Mouse (Mus musculus) heart, adult 9 months (tissue): ENCODE data around the gene Ppp1r12c.
A peak's percentile ranks its signal among the peaks of the same experiment; 100 is the strongest.
"Not testable (repeated sequence)": the region's sequence is repeated elsewhere in the genome, so short reads cannot be mapped to it uniquely, and the experiment has no call there.

Experiments
- DNase-seq, 2 experiments: peaks; one replicate each; pipeline ENCODE4 v3.0.0; 2022; ENCODE audit warnings: low spot score in 2 of 2

Gene Ppp1r12c

DNA sequence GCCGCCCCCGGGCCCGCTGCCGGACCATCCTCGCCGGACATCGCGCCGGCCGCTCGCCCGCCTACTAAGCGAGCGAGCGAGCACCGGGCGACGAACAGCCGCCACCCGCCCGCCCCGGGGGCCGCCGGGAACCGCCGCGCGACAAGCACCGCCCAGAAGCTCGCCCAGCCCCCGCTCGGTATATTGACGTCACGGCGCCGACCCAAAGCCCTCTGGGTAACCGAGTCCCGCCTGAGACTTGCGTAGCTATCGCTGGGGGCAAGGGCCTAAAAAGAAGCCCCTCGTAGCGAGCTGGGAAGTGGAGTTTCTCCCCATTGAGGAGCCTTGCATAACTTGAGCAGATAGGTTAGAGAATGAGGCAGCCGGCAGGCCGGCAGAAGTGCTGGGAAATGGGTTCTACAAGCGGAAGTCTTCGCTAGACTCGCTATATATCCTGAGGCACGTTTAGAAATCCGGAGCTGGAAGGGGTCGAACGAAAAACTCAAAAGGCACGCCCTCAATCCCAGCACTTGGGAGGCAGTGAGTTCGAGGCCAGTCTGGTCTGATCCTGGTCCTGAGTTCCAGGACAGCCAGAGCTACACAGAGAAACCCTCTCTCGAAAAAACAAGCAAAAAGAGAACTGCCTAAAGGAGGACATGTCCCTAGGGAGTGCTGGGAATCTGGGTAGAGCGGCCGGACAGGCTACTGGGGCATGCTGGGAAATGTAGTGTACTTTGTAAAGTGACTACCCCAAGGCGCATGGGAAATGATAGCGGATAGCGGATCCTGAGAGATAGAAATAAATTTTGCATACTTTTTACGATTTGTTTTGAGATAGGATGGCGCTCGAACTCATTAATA, at the start of gene Ppp1r12c:
Ppp1r12c (minus strand) TSS at position 123 of the 840 bp plus-strand sequence.
- DNase-seq, result peak; percentile 93 to 95

DNA sequence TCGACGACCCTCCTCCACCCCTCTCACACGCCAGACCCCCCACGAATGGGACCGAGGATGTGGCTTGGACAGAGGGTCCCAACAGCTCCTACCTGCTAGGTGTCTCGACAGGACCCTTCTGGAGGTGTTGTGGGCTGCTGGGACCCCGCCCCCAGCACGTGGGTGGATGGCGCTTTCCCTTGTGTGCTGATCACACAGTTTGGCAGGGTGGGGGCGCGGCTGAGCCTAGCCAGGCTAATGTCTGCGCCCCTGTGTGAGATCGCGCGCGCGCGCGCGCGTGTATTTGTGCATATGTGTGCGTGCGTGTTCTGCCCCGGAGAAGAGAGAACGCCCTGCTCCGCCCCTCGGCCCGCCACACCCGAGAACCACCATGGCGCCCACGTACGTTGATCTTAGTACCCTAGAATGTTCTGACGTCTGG, 45.8 kb upstream of the Ppp1r12c start, which contains the start of gene Syt5:
Syt5 (minus strand) TSS at position 321 of the 421 bp plus-strand sequence.
- DNase-seq, result no peak

DNA sequence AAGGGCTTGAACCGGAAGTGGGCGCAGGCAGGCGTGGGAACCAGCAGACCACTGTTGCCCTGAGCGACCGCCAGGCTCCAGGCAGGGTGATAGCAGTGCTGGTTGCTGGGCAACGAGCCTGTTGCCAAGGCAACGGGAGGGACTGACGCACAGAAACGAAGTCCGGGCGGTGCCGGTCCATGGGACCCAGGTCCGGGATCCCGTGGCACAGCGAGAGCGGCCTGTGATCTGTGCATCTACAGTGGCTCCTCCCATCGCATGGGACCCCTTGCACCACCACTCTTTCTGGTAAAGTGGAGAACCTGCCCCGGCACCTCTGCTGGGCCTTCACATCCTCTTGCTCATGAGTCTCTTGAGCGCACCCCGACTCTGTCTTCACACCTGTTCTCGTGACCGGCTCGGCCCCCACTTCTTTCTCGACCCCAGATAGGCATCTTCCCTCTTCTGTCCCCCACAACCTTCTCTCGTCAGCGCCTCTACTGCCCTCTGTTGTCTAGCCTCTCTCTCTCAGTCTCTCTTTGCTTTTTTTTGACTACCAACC, 45.2 kb upstream of the Ppp1r12c start:
- peak; percentile 37 to 55 for DNase-seq

DNA sequence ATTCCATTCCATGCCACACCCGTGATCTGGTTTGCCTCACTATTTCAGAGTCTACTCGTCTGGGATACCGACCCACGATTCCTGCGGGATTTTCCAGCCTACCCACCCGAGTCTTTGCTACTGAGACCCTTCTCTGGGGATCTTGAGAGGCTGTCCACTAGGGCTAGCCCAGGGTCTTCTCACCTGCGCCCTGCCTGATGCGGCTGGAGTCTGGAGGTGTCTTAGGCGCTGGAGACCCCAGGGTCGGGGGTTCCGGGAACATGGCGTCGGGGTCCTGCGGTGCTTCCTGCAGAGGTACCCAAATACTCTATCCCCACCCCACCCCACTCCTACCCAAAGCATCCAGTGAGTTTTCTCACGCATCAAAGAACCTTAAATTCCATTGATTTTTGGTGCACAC, 44.6 kb upstream of the Ppp1r12c start:
- no peak for DNase-seq

DNA sequence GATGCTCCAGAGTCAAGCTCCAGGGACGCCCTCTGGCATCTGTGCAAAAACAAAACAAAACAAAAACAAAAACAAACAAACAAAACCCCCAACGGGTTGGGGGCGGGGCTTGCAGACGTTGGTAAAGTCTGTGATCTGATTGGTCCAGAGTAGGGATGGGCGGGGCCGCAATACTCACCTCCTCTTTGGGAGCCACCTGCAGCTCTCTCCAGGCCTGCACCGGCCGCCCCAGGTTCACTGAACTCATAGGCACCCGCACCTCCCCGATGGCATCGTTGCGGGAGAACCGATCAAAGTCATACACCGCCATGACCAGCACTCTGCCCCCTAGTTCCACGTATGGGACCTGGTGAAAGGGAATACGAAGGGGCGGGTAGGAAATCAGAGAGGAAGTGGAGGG, 40.5 kb upstream of the Ppp1r12c start:
- no peak for DNase-seq

DNA sequence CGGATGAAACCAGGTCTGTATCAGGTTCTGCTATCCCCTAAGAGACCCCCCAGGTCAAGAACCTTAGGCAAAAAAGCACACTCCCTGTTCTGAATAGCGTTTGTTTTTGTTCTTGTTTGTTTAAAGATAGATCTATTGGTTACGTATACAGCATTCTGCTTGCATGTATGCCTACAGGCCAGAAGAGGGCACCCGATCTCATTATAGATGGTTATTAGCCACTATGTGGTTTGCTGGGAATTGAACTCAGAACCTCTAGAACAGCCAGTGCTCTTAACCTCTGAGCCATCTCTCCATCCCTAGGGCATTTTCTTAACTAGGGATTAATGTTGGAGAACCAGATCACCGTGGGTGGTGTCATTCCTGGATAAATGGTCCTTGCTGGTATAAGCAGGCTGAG, 39.9 kb upstream of the Ppp1r12c start:
- no peak for DNase-seq

DNA sequence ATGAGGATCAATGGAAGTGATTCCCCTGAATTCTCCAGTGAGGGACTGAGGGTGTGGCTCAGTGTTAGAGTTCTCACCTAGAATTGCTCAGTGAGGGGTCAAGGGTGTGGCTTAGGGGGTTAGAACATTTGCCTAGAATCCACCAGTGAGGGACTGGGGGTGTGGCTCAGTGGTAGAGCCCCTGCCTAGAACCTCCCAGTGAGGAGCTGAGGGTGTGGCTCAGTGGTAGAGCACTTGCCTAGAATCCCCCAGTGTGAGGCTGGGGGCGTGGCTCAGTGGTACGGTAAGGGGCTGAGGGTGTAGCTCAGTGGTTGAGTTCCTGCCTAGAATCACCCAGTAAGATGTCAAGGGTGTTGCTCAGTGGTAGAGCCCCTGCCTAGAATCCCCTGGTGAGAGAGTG, 37.5 kb upstream of the Ppp1r12c start:
- DNase-seq, result no peak

DNA sequence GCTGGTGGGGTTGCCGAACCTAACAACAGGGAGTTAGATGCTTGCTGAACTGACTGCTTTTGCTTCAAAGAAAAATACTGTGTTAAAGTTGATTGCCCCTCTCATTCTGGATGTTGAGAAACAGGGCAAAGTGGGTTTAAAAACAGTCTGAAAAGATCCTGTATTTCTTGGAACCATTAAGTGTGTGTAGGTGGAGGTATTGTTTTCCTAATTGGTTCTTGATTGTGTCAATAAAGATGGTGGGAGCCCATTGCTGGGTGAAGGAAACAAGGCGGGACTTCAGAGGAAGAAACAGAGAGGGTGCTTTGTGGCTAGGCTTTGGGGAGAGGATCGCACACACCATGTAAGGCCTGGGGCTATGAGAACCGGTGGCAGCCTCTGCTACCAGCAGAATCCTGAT, 35.7 kb upstream of the Ppp1r12c start:
- DNase-seq, result no peak

DNA sequence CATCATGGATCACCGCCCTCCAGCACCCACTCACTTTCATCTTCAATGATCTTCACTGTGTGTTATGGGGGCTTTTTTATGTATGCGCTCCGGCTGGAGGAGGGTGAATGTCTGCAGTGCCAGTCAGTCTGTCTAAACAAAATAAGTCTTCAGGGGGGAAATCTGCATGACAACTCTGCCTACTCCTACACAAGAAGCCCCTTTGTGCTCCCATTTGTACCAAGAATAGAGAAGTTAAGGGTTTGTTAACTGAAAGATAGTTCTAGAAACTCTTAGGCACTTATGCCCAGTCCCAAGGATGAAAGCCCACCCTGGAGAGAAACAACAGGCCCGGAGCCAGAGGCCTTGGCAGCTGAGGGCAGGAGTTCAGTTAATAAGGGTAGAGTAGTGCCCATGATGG, 34.9 kb upstream of the Ppp1r12c start:
- no peak for DNase-seq

DNA sequence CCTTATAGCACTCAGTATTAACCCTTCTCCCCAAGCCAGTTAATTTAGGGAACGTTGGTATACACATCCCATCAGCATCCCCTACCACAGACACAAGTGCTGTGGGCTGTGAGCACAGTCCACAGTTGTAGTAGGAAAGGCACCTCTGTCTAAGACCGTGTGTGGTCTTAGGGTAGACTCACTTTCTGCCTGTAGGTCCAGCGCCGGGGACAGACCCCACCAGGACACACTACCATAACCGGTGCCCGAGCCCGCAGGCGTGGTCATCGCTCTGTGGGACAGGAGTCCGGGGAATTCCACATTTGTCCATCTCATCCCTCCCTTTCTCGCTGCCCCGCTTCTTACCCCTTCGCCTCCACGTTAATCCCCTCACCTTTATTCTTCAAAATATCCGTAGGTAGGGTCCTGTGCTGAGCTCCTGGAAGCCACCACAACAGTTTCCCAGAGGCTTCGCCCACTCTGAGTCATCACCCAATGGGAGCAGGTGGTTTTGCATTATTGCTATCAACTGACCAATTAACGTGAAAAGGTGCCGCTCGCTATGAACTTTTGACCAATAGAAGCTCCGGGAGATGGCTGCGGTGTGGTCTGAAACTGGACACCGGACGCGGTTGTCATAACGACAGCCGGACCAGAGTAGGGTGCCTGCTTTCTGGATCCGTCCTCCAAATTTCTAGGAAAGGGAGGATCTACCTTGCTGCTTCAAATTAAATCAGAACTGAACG, 30.7 kb upstream of the Ppp1r12c start, which contains the start of gene Dnaaf3:
Dnaaf3 (minus strand) TSS at position 449 of the 725 bp plus-strand sequence.
- DNase-seq, result peak; percentile 59 to 75

DNA sequence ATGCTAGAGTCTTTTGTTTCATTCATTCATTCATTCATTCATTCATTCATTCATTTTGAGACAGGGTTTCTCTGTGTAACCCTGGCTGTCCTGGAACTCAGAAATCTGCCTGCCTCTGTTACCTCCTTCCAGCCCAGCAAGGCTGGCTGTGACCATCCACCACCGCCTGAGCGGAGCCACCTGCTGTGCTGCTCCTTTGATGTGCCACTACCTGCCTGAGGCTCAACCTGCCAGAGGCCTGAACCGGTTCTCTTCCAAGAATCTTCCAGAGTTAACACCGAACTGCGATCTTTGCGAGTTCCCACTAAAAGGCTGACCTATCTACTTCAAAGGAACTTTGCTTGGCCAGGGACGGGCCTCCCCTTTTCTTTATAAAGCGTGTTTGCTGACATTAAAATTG, 28.7 kb upstream of the Ppp1r12c start:
- DNase-seq, result not testable (repeated sequence)

DNA sequence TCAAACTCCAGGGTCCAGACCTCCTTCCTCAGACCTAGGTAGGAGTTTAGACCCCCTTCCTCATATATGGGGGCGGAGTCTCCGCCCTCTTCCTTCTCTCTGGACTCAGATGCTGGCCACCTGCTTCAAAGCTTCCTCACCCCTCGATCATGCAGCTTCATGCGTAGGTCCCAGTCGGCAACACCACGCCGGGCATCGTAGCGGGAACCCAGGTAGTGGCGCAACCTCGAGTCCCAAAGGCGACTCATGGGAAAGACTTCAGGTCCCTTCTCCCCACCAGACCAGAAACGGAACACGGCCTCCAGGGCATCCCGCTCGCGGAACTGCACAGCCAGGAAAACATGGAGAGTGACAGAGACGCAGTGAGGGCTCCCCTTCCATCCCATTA, 25.8 kb upstream of the Ppp1r12c start:
- no peak for DNase-seq

DNA sequence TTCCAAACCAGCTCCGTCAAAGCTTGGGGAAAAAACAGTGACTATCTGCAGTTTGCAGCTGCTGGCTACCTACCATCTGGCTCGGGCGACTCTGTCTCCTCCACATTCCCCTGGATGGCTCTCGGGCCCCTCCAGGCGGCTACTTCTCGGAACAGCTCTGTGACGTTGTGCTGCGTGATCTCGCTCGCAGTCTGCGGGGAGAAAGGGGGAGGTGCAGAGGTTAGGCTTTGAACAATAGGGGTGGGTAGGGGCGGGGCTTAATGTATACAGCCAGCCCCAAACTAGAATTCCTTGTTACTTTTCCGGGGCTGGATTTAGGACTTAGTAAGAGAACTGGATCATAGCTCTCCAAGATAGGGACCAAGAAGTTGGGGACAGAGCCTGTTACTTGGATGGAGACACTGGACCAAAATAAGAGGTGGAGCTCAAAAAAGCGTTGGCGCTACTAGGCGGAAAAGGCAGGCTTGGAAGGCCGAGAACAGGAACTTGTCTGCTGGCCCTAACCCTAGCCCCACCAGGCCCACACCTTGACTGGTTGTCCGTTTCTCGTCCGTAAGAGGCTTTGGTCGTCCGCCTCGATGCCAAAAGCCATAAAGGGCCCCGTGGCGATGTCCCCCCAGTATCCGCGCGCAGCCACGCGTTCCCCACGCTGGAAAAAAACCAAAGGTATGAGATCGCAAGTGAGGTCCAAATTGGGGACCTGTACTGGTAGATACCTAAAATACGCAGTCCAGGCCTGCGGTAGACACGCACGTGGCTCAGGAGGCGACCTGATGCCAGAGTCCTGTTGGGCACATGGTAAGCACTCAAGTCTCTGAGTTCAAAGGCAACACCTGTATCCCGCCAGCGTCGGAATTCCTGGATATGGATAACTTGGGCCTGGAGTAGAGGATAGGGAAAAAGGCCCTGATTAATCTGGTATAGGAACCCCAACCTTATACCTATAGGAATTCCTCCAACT, 25.1 kb upstream of the Ppp1r12c start:
- DNase-seq, result peak; percentile 79 to 80

DNA sequence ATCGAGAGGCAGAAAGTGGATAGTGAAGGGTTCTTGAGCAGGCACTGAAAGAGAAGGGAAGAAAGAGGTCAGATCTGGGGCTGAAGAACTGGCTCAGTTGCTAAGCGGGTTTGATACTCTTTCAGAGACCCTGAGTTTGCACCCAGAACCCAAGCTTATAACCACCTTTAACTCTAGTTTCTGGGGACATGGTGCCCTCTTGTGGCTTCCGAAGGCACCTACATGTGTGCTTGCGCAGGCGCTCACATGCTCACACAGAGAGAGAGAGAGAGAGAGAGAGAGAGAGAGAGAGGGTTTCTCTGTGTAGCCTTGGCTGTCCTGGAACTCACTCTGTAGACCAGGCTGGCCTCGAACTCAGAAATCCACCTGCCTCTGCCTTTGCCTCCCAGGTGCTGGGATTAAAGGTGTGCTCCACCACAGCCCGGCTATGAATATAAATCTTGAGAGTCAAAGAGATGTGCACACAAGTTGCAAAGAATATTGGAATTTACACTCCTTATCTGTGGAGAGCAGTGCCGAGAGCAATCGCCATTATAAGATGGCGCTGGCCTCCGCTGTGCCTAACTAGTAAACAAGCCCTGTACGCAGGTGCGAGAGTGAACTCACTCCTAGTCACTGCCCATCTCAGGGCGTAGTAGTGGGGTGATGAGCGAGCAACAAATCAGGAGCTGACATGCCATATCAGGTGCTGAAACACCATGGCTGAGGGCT, 22.9 kb upstream of the Ppp1r12c start, which contains the start of gene Tnni3:
Tnni3 (minus strand) TSS at position 18 of the 711 bp plus-strand sequence.
- DNase-seq, result peak in 1 of 2 experiments; percentile 54

DNA sequence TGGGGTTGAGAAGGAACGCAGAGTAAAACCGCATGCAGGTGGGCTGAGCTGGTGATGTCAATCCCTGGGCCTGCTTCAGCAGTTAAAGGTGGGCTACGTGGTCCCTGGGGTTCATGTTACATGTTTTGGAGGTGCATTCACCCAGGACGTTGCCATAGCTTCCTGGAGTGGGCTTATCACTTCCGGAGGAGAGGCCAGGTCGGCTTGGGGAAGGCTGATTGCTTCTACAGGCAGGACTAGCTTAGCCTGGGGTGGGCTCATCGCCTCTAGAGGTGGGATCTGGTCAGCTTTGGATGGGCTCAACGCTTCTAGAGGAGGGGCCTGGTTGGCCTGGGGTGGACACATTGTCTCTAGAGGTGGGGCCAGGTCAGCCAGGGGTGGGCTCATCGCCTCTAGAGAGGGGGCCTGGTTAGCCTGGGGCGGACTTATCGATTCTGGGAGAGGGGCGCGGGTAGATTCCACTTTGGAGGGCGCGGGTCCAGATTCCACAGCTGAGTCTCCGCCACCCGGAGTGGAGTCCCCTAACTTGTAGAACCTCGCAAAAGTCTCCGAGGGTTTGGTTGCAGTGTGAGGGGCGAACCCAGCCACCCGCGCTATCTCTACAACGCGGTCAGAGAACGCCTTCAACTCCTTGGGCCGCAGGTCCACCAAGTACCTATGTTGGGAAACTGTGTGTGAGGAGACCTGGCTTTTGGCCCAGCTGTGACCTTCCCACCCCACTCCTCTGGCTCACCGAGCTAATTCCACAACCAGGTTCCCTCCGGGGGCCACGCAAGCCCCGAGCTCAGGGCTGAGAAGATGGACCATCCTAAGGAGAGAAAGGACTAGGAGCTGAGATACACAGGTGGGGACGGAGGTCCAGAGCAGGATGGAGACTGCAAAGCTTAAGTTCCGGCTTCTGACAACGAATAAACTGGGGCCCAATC, 22.0 kb upstream of the Ppp1r12c start:
- peak in 1 of 2 experiments; percentile 27 for DNase-seq

DNA sequence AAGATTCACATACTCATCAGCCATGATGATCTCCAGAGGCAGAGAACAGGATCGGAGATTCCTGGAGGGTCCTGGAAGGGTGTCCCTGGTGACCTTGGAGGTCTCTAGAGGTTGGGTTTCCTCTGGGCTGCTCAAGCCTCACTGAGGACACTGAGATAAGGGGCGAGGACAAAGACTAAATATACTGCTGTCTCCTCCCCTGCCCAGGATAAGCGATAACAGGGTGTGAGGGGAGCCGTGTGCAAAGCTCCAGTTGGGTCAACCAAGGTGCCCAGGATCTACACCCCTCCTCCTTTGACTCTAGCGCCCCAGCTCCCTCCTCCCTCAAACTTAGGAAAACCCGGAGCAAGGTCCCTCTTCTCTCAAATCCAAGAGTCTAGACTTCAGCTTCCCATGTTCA, 20.8 kb upstream of the Ppp1r12c start:
- peak; percentile 73 for DNase-seq

DNA sequence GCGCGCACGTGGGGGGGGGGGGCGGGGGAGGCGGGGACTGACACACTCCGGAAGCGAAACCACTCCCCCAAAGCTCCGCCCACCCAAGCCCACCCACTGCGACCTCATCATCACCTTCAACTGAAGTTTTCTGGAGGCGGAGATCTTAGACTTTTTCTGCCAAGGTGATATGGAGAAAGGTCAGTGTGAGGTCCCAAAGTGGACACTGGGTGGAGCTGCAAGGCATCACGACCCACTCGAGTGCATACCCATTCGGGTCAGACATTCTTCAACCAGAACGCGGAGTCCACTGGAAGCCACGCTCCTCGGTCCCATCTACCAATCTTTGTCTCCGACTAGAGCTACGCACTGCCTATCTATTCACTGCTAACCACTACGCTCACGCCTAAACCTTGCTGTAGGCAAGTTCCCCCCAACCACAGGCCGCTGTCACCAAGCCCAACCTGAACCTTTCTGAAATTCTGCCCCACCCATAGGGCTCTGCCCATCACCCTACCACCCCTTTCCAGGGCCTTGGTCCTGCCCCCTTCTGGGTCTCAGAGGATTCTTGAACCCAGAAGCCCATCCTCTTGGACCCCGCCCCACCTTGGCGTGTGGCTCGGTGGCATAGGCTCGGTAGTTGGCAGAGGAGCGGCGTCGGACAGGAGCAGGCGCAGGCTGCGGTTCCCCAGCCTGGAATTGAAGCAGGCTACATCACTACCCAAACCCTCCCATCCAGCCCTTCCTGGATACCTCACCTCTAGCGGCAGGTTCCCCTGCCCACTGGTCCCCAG, 19.9 kb upstream of the Ppp1r12c start:
- DNase-seq, result peak; percentile 49 to 64

DNA sequence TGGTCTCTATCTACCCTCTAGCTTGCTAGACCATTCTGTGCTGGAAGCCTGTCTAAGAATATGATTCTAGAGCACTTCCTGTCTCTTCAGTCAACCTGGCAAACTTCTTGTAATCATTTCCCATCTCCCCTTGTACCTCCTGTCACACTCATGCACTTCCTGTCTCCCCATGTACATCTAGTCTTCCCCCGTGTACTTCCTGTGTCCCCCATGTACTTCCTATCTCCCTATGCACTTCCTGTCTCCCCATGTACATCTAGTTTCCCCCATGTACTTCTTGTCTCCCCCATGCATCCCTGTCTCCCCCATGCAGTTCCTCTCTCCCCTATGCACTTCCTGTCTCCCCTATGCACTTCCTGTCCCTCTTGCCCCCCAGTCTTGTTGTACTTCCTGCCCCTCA, 17.0 kb upstream of the Ppp1r12c start:
- DNase-seq, result no peak
